Mouse (Mus musculus) hindbrain, embryonic 10.5 days (tissue): ENCODE data around the gene Cracr2b. TPM values are rescaled to one million over a fixed set of nuclear protein-coding genes. Genes with fewer than 3 reads are reported as not detected.
"Not testable (repeated sequence)": the region's sequence is repeated elsewhere in the genome, so short reads cannot be mapped to it uniquely, and the experiment has no call there.

Experiments used
- DNase-seq: peaks from one replicate; pipeline ENCODE4 v3.0.0-alpha.2; 2017; ENCODE audit warnings: low spot score
- H3K27ac ChIP-seq: fragments of 300-500 bp; sonication (generic); 2 replicates; pipeline ENCODE4 v1.5.1; 2016; ENCODE audit warnings: mild to moderate bottlenecking, moderate library complexity
- H3K27me3 ChIP-seq: fragments of 300-500 bp; sonication (generic); 2 replicates; pipeline ENCODE4 v1.6.1; 2016; ENCODE audit warnings: mild to moderate bottlenecking; ENCODE audit not compliant: poor library complexity, insufficient read depth, severe bottlenecking
- H3K36me3 ChIP-seq: fragments of 300-500 bp; sonication (generic); 2 replicates; pipeline ENCODE4 v1.6.1; 2016; ENCODE audit warnings: mild to moderate bottlenecking, moderate library complexity
- H3K4me1 ChIP-seq: fragments of 300-500 bp; sonication (generic); replicated peaks from 2 replicates; pipeline ENCODE4 v1.6.1; 2016; ENCODE audit warnings: mild to moderate bottlenecking
- H3K4me3 ChIP-seq: fragments of 300-500 bp; sonication (generic); 2 replicates; pipeline ENCODE4 v1.5.1; 2016; ENCODE audit warnings: mild to moderate bottlenecking, moderate library complexity
- H3K9me3 ChIP-seq: fragments of 300-500 bp; sonication (generic); 2 replicates; pipeline ENCODE4 v1.6.1; 2016; ENCODE audit warnings: mild to moderate bottlenecking, moderate library complexity
- WGBS: fragments of 180-500 bp; shearing (Covaris S2); methylation state at CpG from one replicate; pipeline ENCODE4 v1.1.7; 2016; 5-methylcytosine and 5-hydroxymethylcytosine counted together
- polyA plus RNA-seq: library from polyadenylated mRNA; unstranded; fragments of >200 nt; fragmentation: Nextera tagmentation; extraction: Ambion mirVana; gene quantifications from 2 replicates; pipeline ENCODE4 v1.2.1, GENCODE M21; 2016

The Cracr2b gene
- polyA plus RNA-seq, 1 experiment from 2014 or later = 8.1 TPM

- Histone ChIP-seq H3K4me1 (peaks cover 77% of the 10 kb centered on the region), H3K4me3 (peak overlapping the region; percentile 63), H3K27ac (peak overlapping the region; percentile 87), H3K9me3 (no peaks in the 10 kb centered on the region), H3K27me3 (no peaks in the 10 kb centered on the region), H3K36me3 (peaks cover 60% of the 10 kb centered on the region)
- no peak for DNase-seq
- 58% methylated on average over 2 of the region's 2 CpGs for whole genome bisulfite sequencing
These were observed 24.4 kb upstream of the Cracr2b start for GRCm38 (mm10) chr7:141436523-141436892.

- peak; percentile 85 for DNase-seq
- Histone ChIP-seq H3K27me3 (no peaks in the 10 kb centered on the region), H3K9me3 (no peaks in the 10 kb centered on the region), H3K4me1 (peaks cover 78% of the 10 kb centered on the region), H3K36me3 (peaks cover 60% of the 10 kb centered on the region), H3K4me3 (peak within 1 kb of the TSS; percentile 63), H3K27ac (peak within 1 kb of the TSS; percentile 87)
- 6% methylated on average over 53 of the region's 53 CpGs for WGBS
These were observed 23.4 kb upstream of the Cracr2b start, which contains the start of gene Slc25a22 for GRCm38 (mm10) chr7:141437178-141438120. Gene Slc25a22, minus strand, starts transcription at chr7:141437892.

- H3K27ac ChIP-seq = no peak overlapping the region
- no peak for DNase-seq
- H3K9me3 ChIP-seq = no peaks in the 10 kb centered on the region
- no peak overlapping the region for H3K4me3 ChIP-seq
- no peaks in the 10 kb centered on the region for H3K27me3 ChIP-seq
- peaks cover 78% of the 10 kb centered on the region for H3K4me1 ChIP-seq
- WGBS = 91% methylated on average over 12 of the region's 12 CpGs
- peaks cover 53% of the 10 kb centered on the region for H3K36me3 ChIP-seq
These were observed 22.5 kb upstream of the Cracr2b start for GRCm38 (mm10) chr7:141438201-141438968.

- H3K36me3 ChIP-seq = peaks cover 48% of the 10 kb centered on the region
- no peaks in the 10 kb centered on the region for H3K9me3 ChIP-seq
- peaks cover 78% of the 10 kb centered on the region for H3K4me1 ChIP-seq
- no peak overlapping the region for H3K4me3 ChIP-seq
- H3K27ac ChIP-seq = no peak overlapping the region
- H3K27me3 ChIP-seq = no peaks in the 10 kb centered on the region
- DNase-seq = no peak
- 97% methylated on average over 10 of the region's 10 CpGs for WGBS
These were observed 21.7 kb upstream of the Cracr2b start for GRCm38 (mm10) chr7:141439140-141439679.

GRCm38 (mm10) chr7:141439811-141440210 is 21.1 kb upstream of the Cracr2b start:
- peaks cover 75% of the 10 kb centered on the region for H3K4me1 ChIP-seq
- no peak for DNase-seq
- 95% methylated on average over 11 of the region's 11 CpGs for whole genome bisulfite sequencing

GRCm38 (mm10) chr7:141440613-141441012 is 20.3 kb upstream of the Cracr2b start:
- 41% methylated on average over 6 of the region's 6 CpGs for WGBS
- H3K9me3 ChIP-seq = no peaks in the 10 kb centered on the region
- H3K36me3 ChIP-seq = peaks cover 48% of the 10 kb centered on the region
- H3K4me3 ChIP-seq = no peak overlapping the region
- H3K27ac ChIP-seq = no peak overlapping the region
- no peak for DNase-seq
- H3K27me3 ChIP-seq = no peaks in the 10 kb centered on the region
- peaks cover 67% of the 10 kb centered on the region for H3K4me1 ChIP-seq

More at GRCm38 (mm10) chr7:141439811-141440210, 21.1 kb upstream of the Cracr2b start:
- no peaks in the 10 kb centered on the region for H3K27me3 ChIP-seq
- H3K9me3 ChIP-seq = no peaks in the 10 kb centered on the region
- peaks cover 48% of the 10 kb centered on the region for H3K36me3 ChIP-seq
- H3K27ac ChIP-seq = no peak overlapping the region
- H3K4me3 ChIP-seq = no peak overlapping the region

GRCm38 (mm10) chr7:141441460-141441859 is 19.4 kb upstream of the Cracr2b start:
- WGBS = 92% methylated on average over 9 of the region's 9 CpGs
- Histone ChIP-seq H3K4me3 (peak overlapping the region; percentile 60; the same call in 1 of the 2 replicates), H3K36me3 (peaks cover 48% of the 10 kb centered on the region), H3K27me3 (no peaks in the 10 kb centered on the region), H3K4me1 (peaks cover 58% of the 10 kb centered on the region), H3K9me3 (no peaks in the 10 kb centered on the region), H3K27ac (0 out of 2 replicates have a peak overlapping the region, but pooled peaks have one; percentile 86)
- no peak for DNase-seq

GRCm38 (mm10) chr7:141442199-141442598 is 18.7 kb upstream of the Cracr2b start:
- Histone ChIP-seq H3K27me3 (no peaks in the 10 kb centered on the region), H3K9me3 (no peaks in the 10 kb centered on the region), H3K36me3 (peaks cover 48% of the 10 kb centered on the region), H3K27ac (peak overlapping the region; percentile 86), H3K4me3 (peak overlapping the region; percentile 60), H3K4me1 (peaks cover 51% of the 10 kb centered on the region)
- DNase-seq = no peak
- 93% methylated on average over 13 of the region's 13 CpGs for WGBS

GRCm38 (mm10) chr7:141443081-141443821 is 17.6 kb upstream of the Cracr2b start:
- H3K4me1 ChIP-seq = peaks cover 47% of the 10 kb centered on the region
- peak overlapping the region; percentile 86 for H3K27ac ChIP-seq
- H3K36me3 ChIP-seq = peaks cover 44% of the 10 kb centered on the region
- 28% methylated on average over 12 of the region's 12 CpGs for WGBS
- H3K27me3 ChIP-seq = no peaks in the 10 kb centered on the region
- peak; percentile 62 for DNase-seq
- H3K9me3 ChIP-seq = no peaks in the 10 kb centered on the region
- peak overlapping the region; percentile 60 for H3K4me3 ChIP-seq

- under 1% methylated on average over 25 of the region's 25 CpGs for WGBS
- Histone ChIP-seq H3K9me3 (no peaks in the 10 kb centered on the region), H3K36me3 (peaks cover 44% of the 10 kb centered on the region), H3K4me3 (peak within 1 kb of the TSS; percentile 60), H3K27me3 (no peaks in the 10 kb centered on the region), H3K27ac (peak within 1 kb of the TSS; percentile 86), H3K4me1 (peaks cover 53% of the 10 kb centered on the region)
- DNase-seq = peak; percentile 79
These were observed 17.1 kb upstream of the Cracr2b start, which contains the start of gene Pidd1 for GRCm38 (mm10) chr7:141443828-141444237. Gene Pidd1, minus strand, starts transcription at chr7:141444025.

GRCm38 (mm10) chr7:141446374-141446773 is 14.5 kb upstream of the Cracr2b start:
- not testable (repeated sequence) for DNase-seq, H3K27me3 ChIP-seq, H3K9me3 ChIP-seq
- 86% methylated on average over 3 of the region's 3 CpGs for WGBS
- peak overlapping the region; percentile 96; the same call in 1 of the 2 replicates for H3K27ac ChIP-seq
- H3K4me1 ChIP-seq = peaks cover 46% of the 10 kb centered on the region
- peak overlapping the region; percentile 67; the same call in 1 of the 2 replicates for H3K4me3 ChIP-seq
- H3K36me3 ChIP-seq = peaks cover 44% of the 10 kb centered on the region
